Mouse (Mus musculus) hematopoietic stem cell, adult 5-6 weeks (primary cell): ENCODE results near the gene Map3k1. TPM values are rescaled to one million over a fixed set of nuclear protein-coding genes. Genes with fewer than 3 reads are reported as not detected.

Source experiments
- ATAC-seq, 2 experiments: fragments of 125-278 bp in 1 of 2; replicated peaks in 1 of 2; 2 replicates each; pipeline ENCODE4 v1.8.0; 2016 to 2017; ENCODE audit warnings: inconsistent platforms in 2 of 2, mild to moderate bottlenecking in 2 of 2, moderate number of reproducible peaks in 2 of 2, low read depth in 1 of 2, moderate TSS enrichment in 1 of 2; ENCODE audit not compliant: low FRiP score in 2 of 2, poor library complexity in 2 of 2, severe bottlenecking in 2 of 2, insufficient read depth in 1 of 2, low TSS enrichment in 1 of 2
- total RNA-seq: library from RNA; stranded (forward); fragments of 172-1452, 232-1000 nt; gene quantifications from 2 replicates; pipeline ENCODE4 v1.2.3, GENCODE M21; 2017

Gene Map3k1
- total RNA-seq, 1 experiment from 2014 or later = 65.6 TPM

DNA sequence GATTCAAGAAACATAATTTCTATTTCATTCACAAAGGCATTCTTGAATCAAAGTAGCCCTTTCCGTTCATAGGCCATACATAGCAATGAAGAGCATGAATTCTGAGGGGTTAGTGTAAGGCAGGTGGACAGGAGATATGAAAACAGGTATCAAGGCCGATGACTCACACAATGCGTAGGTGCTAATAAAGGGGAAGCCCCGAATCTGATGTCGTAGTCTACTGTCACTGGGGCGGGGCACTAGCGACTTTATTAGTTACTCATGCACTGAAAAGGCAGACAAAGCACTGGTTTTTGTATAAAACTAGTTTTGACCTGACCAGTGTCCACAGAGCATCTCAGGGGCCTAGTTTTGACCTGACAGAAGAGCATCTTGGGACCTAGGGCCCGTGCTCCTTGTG lies 36.7 kb downstream of the Map3k1 start:
- no peak for ATAC-seq

DNA sequence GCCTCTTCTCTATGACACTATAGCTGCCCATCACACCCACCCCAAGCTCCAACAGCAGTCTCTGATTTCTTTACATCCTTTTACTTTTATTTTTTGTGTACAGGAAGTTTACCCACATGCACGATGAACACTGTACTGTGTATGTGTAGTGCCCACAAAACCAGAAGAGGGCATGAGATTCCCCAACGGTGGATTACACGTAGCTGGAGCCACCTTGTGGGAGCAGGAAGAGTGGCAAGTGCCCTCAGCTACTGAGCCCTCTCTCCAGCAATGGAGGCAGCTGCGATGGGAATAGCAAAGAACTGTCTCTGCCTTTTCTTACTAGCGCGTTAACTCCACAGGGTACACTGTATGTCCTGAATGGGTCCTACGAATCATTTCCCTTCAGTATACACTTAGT lies 37.6 kb downstream of the Map3k1 start:
- peak; percentile 88 to 89 for ATAC-seq

- no peak for ATAC-seq
These were observed 38.0 kb downstream of the Map3k1 start for GRCm38 (mm10) chr13:111770776-111771175.

GRCm38 (mm10) chr13:111762526-111762925 lies 46.3 kb downstream of the Map3k1 start:
- ATAC-seq = peak in 1 of 2 experiments; percentile 64; a peak in 3 of 4 replicates

DNA sequence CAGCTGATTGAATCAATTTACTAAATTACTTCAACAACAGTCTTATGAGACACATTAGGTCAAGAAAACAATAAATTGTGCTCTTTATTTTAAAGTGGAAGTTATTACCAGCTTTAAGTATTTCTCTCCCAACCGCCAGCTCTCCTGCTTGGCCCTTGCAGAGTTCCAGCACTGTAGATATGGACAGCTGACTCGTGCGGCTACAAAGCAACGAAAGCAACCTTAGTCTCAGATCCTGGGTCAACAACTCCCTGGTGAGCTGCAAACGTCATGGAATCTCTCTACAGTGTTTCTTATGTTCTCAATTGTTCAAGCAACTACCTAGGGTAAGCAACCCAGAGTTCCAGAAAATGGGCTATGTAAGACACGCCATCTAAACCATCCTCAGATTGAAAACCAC lies 51.8 kb downstream of the Map3k1 start:
- ATAC-seq = no peak

DNA sequence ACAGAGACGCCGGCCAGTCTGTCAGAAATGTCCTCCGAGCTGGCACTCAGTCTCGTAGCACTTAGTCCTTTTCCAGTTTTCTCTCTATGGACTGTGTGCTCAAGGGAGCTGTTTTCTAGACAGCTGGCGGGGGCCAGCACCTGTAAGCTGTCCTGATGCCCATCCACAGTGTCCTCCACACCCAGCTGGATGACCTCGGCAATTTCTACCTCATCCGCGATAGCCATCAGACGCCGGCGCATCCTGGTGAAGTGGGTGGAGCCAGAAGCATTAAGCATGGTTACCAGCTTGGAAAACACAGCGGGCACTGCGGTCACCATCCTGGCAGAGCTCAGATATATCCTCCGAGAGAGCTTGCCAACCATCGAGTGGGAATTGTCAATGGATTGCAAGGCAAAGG lies 52.9 kb downstream of the Map3k1 start:
- ATAC-seq = 0 out of 4 replicates have a peak, but pooled peaks of 1 of the 2 experiments have one; percentile 17

DNA sequence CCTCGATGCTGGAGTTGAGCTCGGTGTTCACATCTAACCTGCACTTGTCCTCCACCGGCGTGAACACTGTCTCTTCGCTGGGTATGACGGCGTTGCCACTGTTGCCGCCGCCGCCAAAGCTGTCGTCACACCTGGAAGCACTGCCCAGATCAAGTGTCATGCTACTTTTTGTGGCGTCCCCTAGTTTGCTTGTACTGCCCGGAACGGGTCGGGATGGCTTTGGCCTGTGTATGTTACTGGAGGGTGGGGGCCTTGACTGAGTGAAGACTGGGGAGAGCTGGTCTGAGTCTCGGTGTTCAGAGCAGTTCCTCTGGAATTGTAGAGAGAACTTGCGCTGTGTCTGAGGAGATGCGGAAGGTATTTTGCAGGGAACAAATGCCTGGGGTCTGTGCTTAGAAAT lies 53.4 kb downstream of the Map3k1 start:
- ATAC-seq = no peak

GRCm38 (mm10) chr13:111753321-111753720 lies 55.5 kb downstream of the Map3k1 start:
- ATAC-seq = no peak

GRCm38 (mm10) chr13:111748301-111749062 lies 60.3 kb downstream of the Map3k1 start:
- ATAC-seq = no peak

GRCm38 (mm10) chr13:111746831-111747230 lies 62.0 kb downstream of the Map3k1 start:
- no peak for ATAC-seq

- ATAC-seq = no peak
These were observed 63.6 kb downstream of the Map3k1 start for GRCm38 (mm10) chr13:111745216-111745615.

DNA sequence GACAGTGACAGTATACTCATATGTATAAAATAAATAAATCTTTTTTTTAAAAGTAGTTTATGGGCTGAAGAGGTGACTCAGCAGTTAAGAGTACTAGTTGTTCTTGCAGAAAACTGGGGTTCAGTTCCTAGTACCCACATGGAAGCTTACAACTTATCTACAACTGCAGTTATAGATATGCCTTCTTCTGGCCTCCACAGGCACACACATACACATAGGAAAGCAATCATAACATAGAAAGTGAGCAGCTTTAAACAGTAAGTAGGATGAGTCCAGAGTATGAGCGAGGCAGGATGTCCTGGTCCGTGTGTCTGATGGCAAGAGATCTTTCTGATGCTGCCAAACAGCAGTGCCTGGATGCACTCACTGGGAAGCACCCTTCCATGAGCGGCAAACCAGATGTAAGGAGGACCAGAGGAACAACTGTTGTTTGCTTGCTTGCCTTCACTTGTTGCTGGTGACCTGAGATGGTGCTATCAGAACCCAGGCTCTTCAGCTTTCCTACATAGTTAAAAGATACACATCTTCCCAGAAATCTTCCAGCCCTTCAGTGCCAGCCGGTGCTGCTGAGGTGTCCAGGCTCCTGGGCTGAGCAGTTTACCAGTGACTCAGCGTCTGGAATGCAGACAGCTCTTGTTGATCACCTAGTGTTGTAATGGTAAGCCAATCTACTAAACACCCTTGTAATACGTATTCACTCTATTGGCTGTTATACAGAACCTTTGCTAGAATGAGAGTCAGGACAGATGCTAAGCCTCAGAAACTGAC lies 64.4 kb downstream of the Map3k1 start:
- ATAC-seq = no peak

GRCm38 (mm10) chr13:111741991-111742615 lies 66.7 kb downstream of the Map3k1 start:
- ATAC-seq = peak; percentile 17 to 42; a peak in 1 of 4 replicates

GRCm38 (mm10) chr13:111741204-111741990 lies 67.4 kb downstream of the Map3k1 start:
- ATAC-seq = 0 out of 4 replicates have a peak, but pooled peaks of 1 of the 2 experiments have one; percentile 45

- no peak for ATAC-seq
These were observed 81.9 kb downstream of the Map3k1 start for GRCm38 (mm10) chr13:111726898-111727297.

- ATAC-seq = peak; percentile 92 to 96
These were observed 83.4 kb downstream of the Map3k1 start for GRCm38 (mm10) chr13:111725165-111726077.
